Mouse (Mus musculus) CD4-positive, CD25-positive, alpha-beta regulatory T cell, adult 4 months (primary cell): ENCODE data around the gene Olfr750. TPM values are rescaled to one million over a fixed set of nuclear protein-coding genes. Genes with fewer than 3 reads are reported as not detected.

Experiments
- ATAC-seq: one replicate; pipeline ENCODE4 v1.8.0; 2017
- polyA plus RNA-seq, 2 experiments: library from polyadenylated mRNA; unstranded; fragments of 100-300 nt; shearing (Covaris generic); gene quantifications; one replicate each; pipeline ENCODE4 v1.2.1; 2017

Gene Olfr750
- polyA plus RNA-seq: not detected

- ATAC-seq: no peak
Measured at GRCm38 (mm10) chr14:51074335-51074734, at the start of gene Olfr750. Gene Olfr750 (minus strand): TSS chr14:51074435.

- no peak for ATAC-seq
Measured at GRCm38 (mm10) chr14:51113916-51114560, 39.8 kb upstream of the Olfr750 start, which contains the start of gene Eddm3b. Gene Eddm3b (plus strand): TSS chr14:51114426.

DNA sequence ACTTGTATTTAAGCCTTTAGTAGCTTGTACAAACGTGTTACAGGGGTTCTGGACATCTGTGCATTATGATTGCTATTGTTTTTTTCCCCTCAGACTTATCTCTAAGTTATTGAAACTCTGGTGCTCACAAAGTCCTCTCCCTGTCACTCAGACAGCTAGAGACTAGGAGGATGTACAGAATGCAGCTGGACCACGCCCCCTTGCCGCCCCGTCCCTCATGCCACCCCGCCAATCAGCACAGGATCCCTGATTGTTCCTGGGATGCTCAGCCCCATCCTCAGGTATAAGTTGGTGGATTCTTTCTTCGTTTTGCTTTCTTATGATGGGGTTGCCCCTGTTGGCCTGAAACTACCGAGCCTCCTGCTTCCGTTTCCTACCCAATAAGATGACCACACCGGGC is 39.2 kb upstream of the Olfr750 start:
- no peak for ATAC-seq

GRCm38 (mm10) chr14:51111966-51112365 is 37.7 kb upstream of the Olfr750 start:
- no peak for ATAC-seq

DNA sequence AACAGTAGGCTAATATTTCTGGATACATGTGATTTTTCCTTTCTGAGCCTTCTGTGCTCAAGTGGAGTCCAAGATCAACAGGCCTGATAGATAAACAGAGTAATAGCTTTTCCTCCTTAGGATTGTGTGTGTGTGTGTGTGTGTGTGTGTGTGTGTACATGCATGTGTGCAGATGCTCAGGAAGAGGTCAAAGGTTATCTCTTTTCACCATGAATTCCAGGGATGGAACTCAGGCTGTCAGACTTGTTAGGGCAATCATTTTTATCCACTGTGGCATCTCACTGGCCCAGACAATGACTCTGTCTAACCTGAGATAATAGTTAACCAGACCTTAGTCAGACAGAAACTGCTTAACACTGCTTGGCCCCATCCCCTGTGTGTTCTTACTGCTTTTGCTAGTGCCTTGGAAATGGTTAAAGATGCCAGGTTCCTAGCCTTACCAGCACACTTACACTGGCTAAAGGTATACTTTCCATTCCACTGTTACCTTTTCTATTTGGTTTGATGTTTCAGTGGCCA is 32.3 kb upstream of the Olfr750 start:
- no peak for ATAC-seq

DNA sequence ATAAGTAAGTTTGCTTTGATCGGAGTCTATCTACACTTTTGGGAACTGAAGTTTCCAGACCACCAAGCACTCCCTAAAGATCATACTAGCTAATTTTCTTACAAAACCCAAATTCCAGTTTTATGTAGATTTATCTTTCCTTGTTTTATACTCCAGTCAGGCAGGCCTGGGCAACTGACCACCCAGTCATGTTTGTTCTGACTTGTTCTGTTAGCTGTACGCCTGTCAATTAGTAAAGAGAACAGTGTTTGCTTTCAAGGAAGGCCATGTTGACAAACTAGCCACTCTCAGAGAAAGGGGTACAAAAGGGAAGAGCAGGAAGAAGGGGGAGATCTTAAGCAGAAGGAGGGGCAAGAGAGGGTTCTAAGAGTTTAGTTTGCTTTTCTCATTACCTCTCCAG is 30.1 kb upstream of the Olfr750 start:
- no peak for ATAC-seq

DNA sequence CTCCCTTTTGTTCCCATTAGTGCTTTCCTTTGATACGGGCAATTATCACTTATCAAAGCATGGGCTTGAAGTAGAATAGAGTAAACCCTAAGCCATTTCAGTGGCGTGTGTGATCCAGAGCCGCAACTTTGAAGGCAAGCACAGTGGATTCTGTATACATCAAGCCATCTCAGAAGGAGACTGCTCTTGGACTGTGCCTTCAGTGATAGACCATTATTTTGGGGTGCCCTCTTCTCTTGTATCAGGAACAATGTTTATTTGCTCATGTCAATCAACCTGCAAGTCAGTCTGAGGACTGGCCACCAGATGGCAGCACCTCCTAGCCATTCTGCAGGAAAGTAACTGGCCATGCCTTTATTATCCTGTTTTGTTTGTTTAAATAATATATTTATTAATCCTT is 29.0 kb upstream of the Olfr750 start:
- ATAC-seq: peak; percentile 76

DNA sequence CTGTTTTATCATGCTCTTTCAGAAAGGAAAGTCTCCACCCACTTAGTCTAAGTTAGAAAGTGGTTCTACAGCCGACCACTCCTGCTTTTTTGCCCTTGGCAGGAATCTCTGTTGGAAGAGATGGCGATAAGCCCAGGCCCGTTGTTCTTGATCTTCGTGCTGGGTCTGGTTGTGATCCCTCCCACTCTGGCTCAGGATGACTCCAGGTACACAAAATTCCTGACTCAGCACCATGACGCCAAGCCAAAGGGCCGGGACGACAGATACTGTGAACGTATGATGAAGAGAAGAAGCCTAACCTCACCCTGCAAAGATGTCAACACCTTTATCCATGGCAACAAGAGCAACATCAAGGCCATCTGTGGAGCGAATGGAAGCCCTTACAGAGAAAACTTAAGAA is 27.0 kb upstream of the Olfr750 start:
- ATAC-seq: no peak

- ATAC-seq: no peak
Measured at GRCm38 (mm10) chr14:51098921-51099320, 24.7 kb upstream of the Olfr750 start.

- ATAC-seq: peak; percentile 74
Measured at GRCm38 (mm10) chr14:51098300-51098699, 24.1 kb upstream of the Olfr750 start.

DNA sequence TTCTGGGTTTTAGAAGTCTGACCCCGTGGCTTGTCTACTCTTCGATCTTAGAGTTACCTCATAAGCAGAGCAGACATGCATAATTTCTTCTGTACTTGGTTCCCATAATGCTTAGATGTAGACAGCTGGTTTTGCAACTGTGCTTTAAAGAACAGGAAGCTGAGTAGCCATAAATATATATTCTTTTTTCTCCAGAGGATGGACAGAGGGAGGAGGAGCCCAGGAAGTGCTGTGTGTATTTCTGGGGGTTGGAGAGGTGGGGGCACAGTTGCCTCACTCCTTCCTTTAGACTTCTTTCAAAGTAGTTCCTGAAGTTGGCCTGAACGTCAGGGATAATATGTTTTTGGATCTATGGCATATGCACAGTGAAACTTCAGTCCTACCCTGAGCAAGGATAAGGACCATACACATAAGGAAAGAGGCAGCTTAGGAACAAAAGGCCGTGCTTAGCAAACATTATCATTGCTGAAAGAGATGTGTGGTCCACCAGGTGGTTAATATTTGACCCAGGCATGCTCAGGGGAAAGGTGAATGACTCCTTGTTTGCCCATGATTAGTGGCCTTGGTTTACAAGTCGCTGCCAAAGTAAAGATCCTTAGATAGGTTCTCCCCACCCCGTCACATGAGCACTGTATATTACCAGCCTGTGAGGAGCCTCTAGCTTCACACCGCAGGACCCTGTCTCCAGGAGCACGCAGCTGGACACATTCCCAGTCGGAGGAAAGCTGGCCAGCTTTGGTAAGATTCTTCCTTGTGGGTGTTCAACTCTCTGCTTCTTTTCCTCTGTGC is 21.7 kb upstream of the Olfr750 start:
- ATAC-seq: no peak

GRCm38 (mm10) chr14:51094921-51095320 is 20.7 kb upstream of the Olfr750 start:
- ATAC-seq: no peak

DNA sequence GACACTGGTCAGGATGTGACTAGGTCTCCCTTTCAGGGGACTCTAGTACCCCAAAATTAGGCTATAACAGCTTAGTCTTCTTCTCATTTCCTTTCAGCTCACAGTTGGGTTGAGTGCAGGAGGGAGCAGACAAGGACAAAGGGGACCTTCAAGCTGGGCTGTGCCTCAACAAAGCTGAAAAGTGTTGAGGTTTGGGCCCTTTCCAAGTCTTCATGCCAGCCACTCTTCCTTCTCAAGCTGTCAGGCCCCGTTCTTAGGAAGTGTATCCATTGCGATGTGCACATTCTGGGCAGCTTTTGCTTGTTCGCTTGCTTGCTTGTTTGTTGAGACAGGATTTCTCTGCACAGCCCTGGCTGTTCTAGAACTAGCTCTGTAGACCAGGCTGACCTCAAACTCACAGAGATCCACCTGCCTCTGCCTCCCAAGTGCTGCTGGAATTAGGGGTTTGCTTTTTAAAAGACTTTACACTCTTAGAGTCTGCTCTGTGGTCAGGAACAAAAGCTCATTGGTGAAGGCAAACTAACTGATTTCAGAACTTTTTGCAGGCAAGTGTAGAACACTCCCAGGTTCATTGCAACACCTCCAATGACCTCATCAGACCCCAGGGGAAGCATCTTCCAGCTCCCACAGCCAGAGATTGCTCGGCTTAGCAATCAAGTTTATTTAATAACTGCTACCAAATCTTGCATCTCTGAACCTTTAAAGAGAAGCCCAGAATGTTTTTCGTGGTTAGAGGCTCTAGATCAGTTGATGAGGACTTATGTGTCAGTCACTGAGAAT is 20.1 kb upstream of the Olfr750 start:
- ATAC-seq: no peak

DNA sequence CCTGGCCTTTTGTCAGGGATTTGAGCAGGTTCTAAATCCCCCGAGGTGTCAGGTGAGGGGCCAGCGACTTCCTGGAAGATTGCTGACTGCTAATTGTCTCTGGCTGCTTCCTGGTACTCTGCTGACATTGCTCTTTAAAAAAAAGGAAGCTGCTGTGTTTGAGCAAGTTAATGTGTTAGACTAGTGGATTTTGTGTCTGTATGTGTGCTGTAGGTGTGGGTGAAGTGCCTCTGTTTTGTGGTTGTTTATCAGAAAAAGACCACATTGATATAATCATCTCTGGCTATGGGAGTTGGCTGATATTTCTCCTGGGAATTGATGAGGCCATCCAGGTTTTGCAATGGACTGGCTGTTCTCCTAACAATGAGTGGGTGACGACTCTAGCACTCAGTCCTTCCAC is 19.3 kb upstream of the Olfr750 start:
- no peak for ATAC-seq

GRCm38 (mm10) chr14:51092073-51092620 is 17.9 kb upstream of the Olfr750 start:
- ATAC-seq: no peak

DNA sequence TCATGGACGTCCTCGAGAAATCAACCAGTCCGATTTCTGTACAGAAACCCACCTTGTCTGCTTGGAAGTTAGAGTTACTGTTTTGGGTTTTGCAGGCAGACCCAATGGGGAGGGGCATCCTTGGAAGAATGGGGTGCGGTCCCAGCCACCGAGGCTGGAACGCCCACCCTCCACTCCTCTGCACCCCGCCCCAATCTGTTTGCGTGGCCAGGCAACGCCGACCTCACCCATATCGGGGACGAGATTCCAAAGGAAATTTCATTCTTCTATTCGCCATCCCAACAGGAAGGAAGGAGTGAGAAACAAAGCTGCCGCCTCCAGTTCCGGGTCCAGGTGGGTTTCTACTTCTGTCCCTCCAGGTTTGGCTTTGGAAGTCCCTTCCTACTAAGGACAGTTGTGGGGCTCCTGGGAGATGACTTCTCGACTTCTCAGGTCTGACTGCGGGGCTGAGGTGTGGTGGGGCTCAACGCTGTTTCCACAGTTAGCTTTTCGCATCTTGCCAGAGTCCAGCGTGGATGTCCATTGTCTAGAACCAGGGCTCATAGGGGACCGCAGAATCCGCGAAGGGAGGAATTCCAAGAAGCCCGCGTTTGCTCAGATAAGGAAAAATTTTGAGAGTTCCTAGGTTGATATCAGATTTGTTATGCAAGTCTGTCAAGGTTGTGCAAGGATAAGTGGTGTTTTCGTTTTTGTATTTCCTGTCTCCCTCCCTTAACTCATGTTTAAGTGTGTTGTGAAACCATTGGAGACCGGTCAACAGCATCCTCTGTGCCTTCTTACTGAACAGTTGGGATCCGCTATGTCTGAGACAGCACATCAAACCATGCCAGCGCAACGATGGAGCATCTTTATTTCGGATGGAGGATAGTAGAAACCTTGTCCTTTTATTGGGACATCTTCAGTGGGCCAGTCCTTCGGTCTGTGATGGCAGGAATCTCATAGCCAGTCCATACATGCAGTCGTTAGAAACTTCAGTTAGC is 17.0 kb upstream of the Olfr750 start, which contains the start of the genes Rnase4 and Ang:
Rnase4 (plus strand) TSS at position 157 of the 980 bp plus-strand sequence.
Ang (plus strand) TSS at position 230 of the 980 bp plus-strand sequence.
- ATAC-seq: no peak

DNA sequence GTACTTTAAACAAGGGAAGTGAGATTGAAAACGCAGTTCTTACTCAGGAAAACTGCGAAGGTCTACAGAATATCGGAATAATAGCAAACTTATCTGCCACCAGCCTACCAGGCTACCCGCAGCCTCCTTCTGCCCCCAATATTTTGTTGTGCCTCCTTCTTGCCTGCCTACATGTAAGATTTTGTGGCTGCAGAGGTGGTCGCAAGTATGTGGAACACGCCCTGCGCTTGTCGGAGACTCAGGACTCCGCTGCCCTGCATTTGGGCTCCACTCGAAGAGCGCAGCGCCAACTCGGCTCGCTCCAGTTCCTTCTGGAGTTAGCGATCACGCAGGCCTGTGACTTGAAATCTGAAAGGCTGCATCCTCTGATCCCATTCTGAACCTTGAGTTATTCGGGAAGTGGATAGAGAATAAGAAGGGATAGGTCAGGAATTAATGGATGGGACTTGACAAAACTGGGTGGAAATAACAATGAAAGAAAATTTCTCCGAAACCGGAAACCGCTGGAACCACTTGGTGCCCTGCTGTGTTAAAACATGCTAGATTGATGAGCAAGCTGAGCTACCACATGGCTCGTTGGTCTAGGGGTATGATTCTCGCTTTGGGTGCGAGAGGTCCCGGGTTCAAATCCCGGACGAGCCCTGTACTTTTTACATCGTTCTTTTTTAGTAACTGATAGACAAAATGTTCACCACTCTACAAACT is 16.0 kb upstream of the Olfr750 start:
- ATAC-seq: peak; percentile 41

- no peak for ATAC-seq
Measured at GRCm38 (mm10) chr14:51089674-51090076, 15.4 kb upstream of the Olfr750 start.

GRCm38 (mm10) chr14:51088970-51089673 is 14.9 kb upstream of the Olfr750 start:
- ATAC-seq: peak; percentile 80
